Mouse (Mus musculus): ENCODE data around the gene Kcnip1.

GRCm38 (mm10) chr11:33845931-33846330, 147.0 kb downstream of the Kcnip1 start:
- TF ChIP-seq CTCF (IDR thresholded peaks at IDR 0.05) (peak; percentile 16; the same call in 1 of the 2 replicates), EP300 (IDR thresholded peaks at IDR 0.05) (no peak)

All from lung, postnatal 0 days (tissue).